Mouse (Mus musculus): ENCODE results near the gene Sowahb.
A peak's percentile ranks its signal among the peaks of the same experiment; 100 is the strongest.

GRCm38 (mm10) chr5:93000774-93001757, 43.8 kb downstream of the Sowahb start:
- TF ChIP-seq EP300 (IDR thresholded peaks at IDR 0.05) (peak; percentile 87), CTCF (IDR thresholded peaks at IDR 0.05) (no peak)

All from lung, postnatal 0 days (tissue).